Mouse (Mus musculus): ENCODE measurements around the gene Fam163b. TPM values are rescaled to one million over a fixed set of nuclear protein-coding genes. Genes with fewer than 3 reads are reported as not detected.
A peak's percentile ranks its signal among the peaks of the same experiment; 100 is the strongest.

The Fam163b gene
- 8.7 and 11.0 TPM in 2 replicates for polyA plus RNA-seq (2014; fragmentation: Nextera tagmentation; extraction: Ambion mirVana)

- ATAC-seq (ENCODE audit: low read depth) = peak; percentile 79
These were observed at the start of gene Fam163b for GRCm38 (mm10) chr2:27141950-27142693. Gene Fam163b, minus strand, starts transcription at chr2:27142491.

GRCm38 (mm10) chr2:27189994-27190393 lies 47.7 kb upstream of the Fam163b start:
- ATAC-seq (ENCODE audit: low read depth) = no peak
- H3K27ac ChIP-seq (ENCODE audit: low read depth, low read length) = no peak overlapping the region
- WGBS = 55% methylated on average over 4 of the region's 4 CpGs

More at GRCm38 (mm10) chr2:27141950-27142693, at the start of gene Fam163b:
- no peaks in the 10 kb centered on the region for H3K9me3 ChIP-seq (ENCODE audit: control insufficient read depth, low read length)
- H3K36me3 ChIP-seq (ENCODE audit: control insufficient read depth, insufficient read depth, low read length) = no peaks in the 10 kb centered on the region
- H3K4me2 ChIP-seq (ENCODE audit: low read depth, low read length) = peak within 1 kb of the TSS; percentile 82
- H3K27ac ChIP-seq (ENCODE audit: low read depth, low read length) = no peak within 1 kb of the TSS
- peaks cover 5% of the 10 kb centered on the region; the same call in 1 of the 2 replicates for H3K27me3 ChIP-seq (ENCODE audit: control insufficient read depth, insufficient read depth, low read length)
- WGBS = 3% methylated on average over 34 of the region's 62 CpGs
- H3K9ac ChIP-seq (replicated peaks; ENCODE audit: low read depth, low read length) = peak within 1 kb of the TSS; percentile 54; the same call in 1 of the 2 replicates
- no peaks in the 10 kb centered on the region for H3K4me1 ChIP-seq (ENCODE audit: control insufficient read depth, insufficient read depth, low read length)
- H3K4me3 ChIP-seq (ENCODE audit: low read depth, low read length) = peak within 1 kb of the TSS; percentile 41

GRCm38 (mm10) chr2:27187531-27187930 lies 45.2 kb upstream of the Fam163b start:
- no peak overlapping the region for H3K27ac ChIP-seq (ENCODE audit: low read depth, low read length)
- 88% methylated on average over 6 of the region's 6 CpGs for WGBS
- H3K4me3 ChIP-seq (ENCODE audit: low read depth, low read length) = no peak overlapping the region
- no peaks in the 10 kb centered on the region for H3K9me3 ChIP-seq (ENCODE audit: control insufficient read depth, low read length)
- H3K9ac ChIP-seq (replicated peaks; ENCODE audit: low read depth, low read length) = no peak overlapping the region
- H3K4me1 ChIP-seq (ENCODE audit: control insufficient read depth, insufficient read depth, low read length) = peaks cover 4% of the 10 kb centered on the region; the same call in 1 of the 2 replicates
- no peak overlapping the region for H3K4me2 ChIP-seq (ENCODE audit: low read depth, low read length)
- H3K27me3 ChIP-seq (ENCODE audit: control insufficient read depth, insufficient read depth, low read length) = no peaks in the 10 kb centered on the region
- no peaks in the 10 kb centered on the region for H3K36me3 ChIP-seq (ENCODE audit: control insufficient read depth, insufficient read depth, low read length)
- no peak for ATAC-seq (ENCODE audit: low read depth)

More at GRCm38 (mm10) chr2:27189994-27190393, 47.7 kb upstream of the Fam163b start:
- Histone ChIP-seq H3K36me3 (ENCODE audit: control insufficient read depth, insufficient read depth, low read length) (no peaks in the 10 kb centered on the region), H3K4me1 (ENCODE audit: control insufficient read depth, insufficient read depth, low read length) (no peaks in the 10 kb centered on the region), H3K4me2 (ENCODE audit: low read depth, low read length) (no peak overlapping the region), H3K4me3 (ENCODE audit: low read depth, low read length) (no peak overlapping the region), H3K9ac (replicated peaks; ENCODE audit: low read depth, low read length) (no peak overlapping the region), H3K27me3 (ENCODE audit: control insufficient read depth, insufficient read depth, low read length) (no peaks in the 10 kb centered on the region), H3K9me3 (ENCODE audit: control insufficient read depth, low read length) (no peaks in the 10 kb centered on the region)

- Histone ChIP-seq H3K4me2 (ENCODE audit: low read depth, low read length) (no peak overlapping the region), H3K27ac (ENCODE audit: low read depth, low read length) (peak overlapping the region; percentile 58), H3K27me3 (ENCODE audit: control insufficient read depth, insufficient read depth, low read length) (no peaks in the 10 kb centered on the region), H3K9me3 (ENCODE audit: control insufficient read depth, low read length) (no peaks in the 10 kb centered on the region), H3K4me3 (ENCODE audit: low read depth, low read length) (no peak overlapping the region), H3K36me3 (ENCODE audit: control insufficient read depth, insufficient read depth, low read length) (no peaks in the 10 kb centered on the region), H3K4me1 (ENCODE audit: control insufficient read depth, insufficient read depth, low read length) (peaks cover 4% of the 10 kb centered on the region; the same call in 1 of the 2 replicates), H3K9ac (replicated peaks; ENCODE audit: low read depth, low read length) (no peak overlapping the region)
- ATAC-seq (ENCODE audit: low read depth) = peak; percentile 90
- WGBS = 36% methylated on average over 12 of the region's 12 CpGs
These were observed 41.4 kb upstream of the Fam163b start for GRCm38 (mm10) chr2:27183734-27184133.

GRCm38 (mm10) chr2:27181907-27182306 lies 39.6 kb upstream of the Fam163b start:
- Histone ChIP-seq H3K27ac (ENCODE audit: low read depth, low read length) (no peak overlapping the region), H3K4me2 (ENCODE audit: low read depth, low read length) (no peak overlapping the region), H3K4me1 (ENCODE audit: control insufficient read depth, insufficient read depth, low read length) (peaks cover 4% of the 10 kb centered on the region; the same call in 1 of the 2 replicates), H3K9ac (replicated peaks; ENCODE audit: low read depth, low read length) (no peak overlapping the region), H3K27me3 (ENCODE audit: control insufficient read depth, insufficient read depth, low read length) (no peaks in the 10 kb centered on the region), H3K4me3 (ENCODE audit: low read depth, low read length) (no peak overlapping the region), H3K36me3 (ENCODE audit: control insufficient read depth, insufficient read depth, low read length) (no peaks in the 10 kb centered on the region), H3K9me3 (ENCODE audit: control insufficient read depth, low read length) (no peaks in the 10 kb centered on the region)
- WGBS = 64% methylated on average over 4 of the region's 4 CpGs
- ATAC-seq (ENCODE audit: low read depth) = no peak

GRCm38 (mm10) chr2:27179101-27179500 lies 36.8 kb upstream of the Fam163b start:
- WGBS = 85% methylated on average over 8 of the region's 8 CpGs
- H3K4me2 ChIP-seq (ENCODE audit: low read depth, low read length) = no peak overlapping the region
- no peak overlapping the region for H3K27ac ChIP-seq (ENCODE audit: low read depth, low read length)
- H3K36me3 ChIP-seq (ENCODE audit: control insufficient read depth, insufficient read depth, low read length) = no peaks in the 10 kb centered on the region
- H3K27me3 ChIP-seq (ENCODE audit: control insufficient read depth, insufficient read depth, low read length) = no peaks in the 10 kb centered on the region
- no peak overlapping the region for H3K9ac ChIP-seq (replicated peaks; ENCODE audit: low read depth, low read length)
- no peaks in the 10 kb centered on the region for H3K9me3 ChIP-seq (ENCODE audit: control insufficient read depth, low read length)
- ATAC-seq (ENCODE audit: low read depth) = no peak
- H3K4me3 ChIP-seq (ENCODE audit: low read depth, low read length) = no peak overlapping the region
- H3K4me1 ChIP-seq (ENCODE audit: control insufficient read depth, insufficient read depth, low read length) = peaks cover 4% of the 10 kb centered on the region; the same call in 1 of the 2 replicates

- Histone ChIP-seq H3K4me3 (ENCODE audit: low read depth, low read length) (no peak overlapping the region), H3K36me3 (ENCODE audit: control insufficient read depth, insufficient read depth, low read length) (no peaks in the 10 kb centered on the region), H3K9me3 (ENCODE audit: control insufficient read depth, low read length) (no peaks in the 10 kb centered on the region), H3K4me2 (ENCODE audit: low read depth, low read length) (no peak overlapping the region), H3K27ac (ENCODE audit: low read depth, low read length) (no peak overlapping the region), H3K9ac (replicated peaks; ENCODE audit: low read depth, low read length) (no peak overlapping the region), H3K4me1 (ENCODE audit: control insufficient read depth, insufficient read depth, low read length) (no peaks in the 10 kb centered on the region), H3K27me3 (ENCODE audit: control insufficient read depth, insufficient read depth, low read length) (no peaks in the 10 kb centered on the region)
- ATAC-seq (ENCODE audit: low read depth) = no peak
- 77% methylated on average over 10 of the region's 10 CpGs for WGBS
These were observed 33.5 kb upstream of the Fam163b start for GRCm38 (mm10) chr2:27175696-27176267.

GRCm38 (mm10) chr2:27174242-27174641 lies 32.0 kb upstream of the Fam163b start:
- WGBS = 91% methylated on average over 2 of the region's 2 CpGs
- Histone ChIP-seq H3K9ac (replicated peaks; ENCODE audit: low read depth, low read length) (no peak overlapping the region), H3K4me1 (ENCODE audit: control insufficient read depth, insufficient read depth, low read length) (no peaks in the 10 kb centered on the region), H3K27me3 (ENCODE audit: control insufficient read depth, insufficient read depth, low read length) (no peaks in the 10 kb centered on the region), H3K4me2 (ENCODE audit: low read depth, low read length) (no peak overlapping the region), H3K9me3 (ENCODE audit: control insufficient read depth, low read length) (no peaks in the 10 kb centered on the region), H3K36me3 (ENCODE audit: control insufficient read depth, insufficient read depth, low read length) (no peaks in the 10 kb centered on the region), H3K27ac (ENCODE audit: low read depth, low read length) (no peak overlapping the region), H3K4me3 (ENCODE audit: low read depth, low read length) (no peak overlapping the region)
- ATAC-seq (ENCODE audit: low read depth) = no peak

GRCm38 (mm10) chr2:27166999-27167398 lies 24.7 kb upstream of the Fam163b start:
- Histone ChIP-seq H3K36me3 (ENCODE audit: control insufficient read depth, insufficient read depth, low read length) (no peaks in the 10 kb centered on the region), H3K9ac (replicated peaks; ENCODE audit: low read depth, low read length) (no peak overlapping the region), H3K4me2 (ENCODE audit: low read depth, low read length) (no peak overlapping the region), H3K27ac (ENCODE audit: low read depth, low read length) (no peak overlapping the region), H3K27me3 (ENCODE audit: control insufficient read depth, insufficient read depth, low read length) (no peaks in the 10 kb centered on the region), H3K4me3 (ENCODE audit: low read depth, low read length) (no peak overlapping the region), H3K9me3 (ENCODE audit: control insufficient read depth, low read length) (no peaks in the 10 kb centered on the region), H3K4me1 (ENCODE audit: control insufficient read depth, insufficient read depth, low read length) (no peaks in the 10 kb centered on the region)
- no peak for ATAC-seq (ENCODE audit: low read depth)
- WGBS = 19% methylated on average over 2 of the region's 2 CpGs
